Mouse (Mus musculus) brain, embryonic 14.5 days (tissue): ENCODE results near the gene Gdf15.

Experiments used
- CTCF ChIP-seq: fragments of 200-500 bp; IDR thresholded peaks from 2 replicates; pipeline ENCODE4 v1.5.1; 2012; ENCODE audit warnings: inconsistent platforms, mild to moderate bottlenecking, moderate library complexity, borderline replicate concordance; ENCODE audit not compliant: insufficient read depth, insufficient read length; ENCODE audit errors: extremely low read depth
- POLR2A ChIP-seq: fragments of 200-500 bp; IDR thresholded peaks from 2 replicates; pipeline ENCODE4 v1.6.1; 2012; ENCODE audit warnings: mild to moderate bottlenecking, inconsistent platforms, borderline replicate concordance; ENCODE audit not compliant: poor library complexity, insufficient read depth, insufficient read length, severe bottlenecking; ENCODE audit errors: extremely low read depth

GRCm38 (mm10) chr8:70600473-70601270, 31.6 kb downstream of the Gdf15 start:
- TF ChIP-seq POLR2A (no peak), CTCF (no peak)
